Mouse (Mus musculus): ENCODE measurements around the gene Gm28051.
A peak's percentile ranks its signal among the peaks of the same experiment; 100 is the strongest.

The Gm28051 gene

DNA sequence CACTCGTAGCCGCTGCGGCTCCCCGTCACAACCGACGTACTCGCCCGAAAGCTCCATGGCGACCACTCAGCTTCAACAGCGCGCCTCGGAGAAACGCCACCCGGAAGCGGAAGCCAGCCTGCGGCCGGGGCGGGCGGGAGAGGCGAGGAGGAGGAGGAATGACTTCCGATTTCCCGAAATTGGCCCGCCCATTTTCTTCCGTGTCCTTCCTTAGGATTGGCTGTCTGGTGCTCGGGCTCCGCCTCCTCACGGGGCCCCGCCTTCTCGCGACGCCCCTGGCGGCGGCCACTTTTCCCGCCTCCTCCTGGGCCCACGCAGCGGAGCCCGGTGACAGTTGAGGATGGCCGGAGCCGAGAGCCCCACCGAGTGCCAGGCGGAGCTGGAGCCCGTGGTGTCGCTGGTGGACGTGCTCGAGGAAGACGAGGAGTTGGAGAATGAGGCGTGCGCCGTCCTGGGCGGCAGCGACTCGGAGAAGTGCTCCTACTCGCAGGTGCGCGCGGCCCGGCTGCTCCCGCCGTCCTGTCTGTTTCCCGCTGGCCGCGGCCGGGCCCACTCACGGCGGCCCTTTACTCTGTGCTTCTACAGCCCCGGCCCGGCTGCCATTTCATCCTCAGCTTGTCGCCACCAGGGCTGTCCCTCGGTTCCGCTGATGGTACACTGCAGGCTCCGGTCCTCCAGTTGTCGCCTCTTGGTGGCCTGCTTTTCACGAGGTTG lies at the start of gene Gm28051, which contains the start of the genes Gon7 and Ubr7:
Gene Gm28051, minus strand, starts transcription at position 77 of the 714 bp plus-strand sequence.
Gene Gon7, minus strand, starts transcription at position 115 of the 714 bp plus-strand sequence.
Gene Ubr7, plus strand, starts transcription at position 279 of the 714 bp plus-strand sequence.
- DNase-seq (ENCODE audit: inconsistent age in 2 of 2, low spot score in 1 of 2) = peak; percentile 97 to 99

DNA sequence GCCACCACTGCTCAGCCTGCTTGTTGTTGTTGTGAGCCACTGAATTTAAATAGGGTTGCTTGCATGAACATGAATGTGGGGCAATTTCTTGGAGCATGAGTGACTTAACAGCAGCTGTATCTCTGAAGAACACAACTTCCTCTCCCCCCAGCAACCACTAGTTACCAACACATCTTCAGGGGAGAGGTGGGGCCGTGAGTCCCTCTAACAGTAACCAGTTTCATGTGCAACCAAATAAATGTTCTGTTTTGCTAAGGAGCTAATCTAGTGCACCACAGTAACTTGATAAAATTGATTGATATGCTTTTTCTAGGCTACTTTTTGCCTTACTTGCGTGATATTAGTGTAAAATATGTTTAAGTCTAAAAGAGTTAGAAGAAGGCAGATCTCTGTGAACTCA lies 42.0 kb upstream of the Gm28051 start:
- DNase-seq (ENCODE audit: inconsistent age in 2 of 2, low spot score in 1 of 2) = no peak

DNA sequence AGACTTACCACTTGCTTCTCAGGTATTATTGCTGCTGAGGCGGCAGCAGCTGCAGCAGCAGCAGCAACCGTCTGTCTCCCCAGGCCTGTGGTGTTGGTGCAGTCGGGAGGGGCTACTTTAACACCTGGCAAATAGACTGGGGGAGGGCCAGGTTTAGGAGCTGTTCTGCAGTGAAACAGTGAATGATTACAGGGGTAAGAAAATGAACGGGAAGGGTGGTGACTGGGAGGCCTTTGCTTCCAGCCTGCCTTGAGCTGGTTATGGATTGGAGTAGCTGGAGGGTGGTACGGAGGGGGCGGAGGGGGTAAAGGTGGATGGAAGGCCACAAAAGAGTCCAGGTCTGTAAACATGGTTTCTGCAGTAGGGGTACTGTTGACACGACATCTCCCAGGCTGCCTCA lies 30.4 kb upstream of the Gm28051 start:
- DNase-seq (ENCODE audit: inconsistent age in 2 of 2, low spot score in 1 of 2) = no peak

DNA sequence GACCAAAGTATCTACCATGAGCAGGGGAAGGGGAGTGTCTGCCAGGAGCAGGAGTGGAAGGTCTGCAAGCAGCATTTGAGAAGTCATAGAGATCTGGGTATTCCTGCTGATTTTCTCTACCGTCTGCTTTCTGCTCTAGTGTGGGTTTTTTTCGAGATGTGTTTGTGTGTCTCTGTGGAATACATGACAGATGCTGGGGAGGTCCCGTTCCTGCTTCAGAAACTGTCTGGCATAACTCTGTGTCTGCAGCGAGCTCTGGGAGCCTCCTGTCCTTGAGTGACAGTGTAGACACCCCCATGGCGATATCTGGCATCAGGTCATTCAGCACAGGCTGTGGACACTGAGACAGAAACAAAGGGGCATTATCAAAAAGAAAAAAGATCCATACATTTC lies 28.0 kb upstream of the Gm28051 start:
- no peak for DNase-seq (ENCODE audit: inconsistent age in 2 of 2, low spot score in 1 of 2)

DNA sequence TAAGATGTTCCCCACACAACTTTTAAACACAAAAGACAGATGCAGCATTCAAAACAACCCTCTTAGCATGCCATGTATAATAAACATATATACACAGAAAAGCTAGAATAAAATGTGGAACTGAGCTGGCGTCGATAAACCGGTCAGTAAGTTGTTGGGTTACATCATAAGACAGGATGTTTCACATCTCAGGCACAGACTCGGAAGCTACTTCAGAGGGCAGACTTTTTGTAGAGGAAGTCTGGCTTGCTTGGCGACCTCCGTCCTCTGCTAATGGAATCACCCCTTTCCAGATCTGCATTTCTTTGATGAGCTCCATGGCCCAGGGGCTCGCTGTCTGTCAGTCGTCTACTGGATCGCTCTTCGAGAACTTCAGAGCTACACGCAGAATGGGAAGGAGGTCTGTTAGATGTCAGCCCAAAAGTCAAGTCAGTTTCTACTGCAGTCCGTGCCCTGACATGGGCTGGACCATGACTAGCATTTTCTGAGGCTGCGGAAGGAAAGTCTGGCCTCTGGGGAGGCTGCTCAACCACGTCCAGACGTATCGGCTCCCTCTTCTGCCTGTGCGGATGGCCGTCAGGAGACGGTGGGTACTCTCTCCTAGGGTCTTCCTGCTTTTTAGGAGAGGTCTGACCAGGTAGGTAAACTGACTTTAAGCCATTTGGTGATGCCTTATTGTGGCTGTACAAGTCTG lies 27.5 kb upstream of the Gm28051 start:
- no peak for DNase-seq (ENCODE audit: inconsistent age in 2 of 2, low spot score in 1 of 2)

DNA sequence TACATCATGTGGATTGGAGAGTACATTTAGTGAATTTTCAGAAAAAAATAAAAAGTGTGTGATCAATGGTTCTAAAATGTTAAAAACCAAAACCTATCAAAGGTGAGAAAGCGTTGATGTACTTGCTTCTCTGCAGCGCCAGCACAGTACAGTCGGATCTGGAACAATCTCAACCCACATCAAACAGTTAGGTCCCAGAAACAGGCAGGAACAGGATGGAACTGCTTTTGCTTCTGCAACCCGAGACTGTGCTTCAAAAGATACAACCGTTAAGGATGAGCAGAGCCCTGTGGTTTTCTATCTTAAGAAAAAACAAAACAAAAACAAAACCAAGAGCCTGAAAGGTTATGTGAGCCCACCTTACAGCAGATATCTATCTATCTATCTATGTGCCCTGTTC lies 25.3 kb upstream of the Gm28051 start:
- DNase-seq (ENCODE audit: inconsistent age in 2 of 2, low spot score in 1 of 2) = no peak

DNA sequence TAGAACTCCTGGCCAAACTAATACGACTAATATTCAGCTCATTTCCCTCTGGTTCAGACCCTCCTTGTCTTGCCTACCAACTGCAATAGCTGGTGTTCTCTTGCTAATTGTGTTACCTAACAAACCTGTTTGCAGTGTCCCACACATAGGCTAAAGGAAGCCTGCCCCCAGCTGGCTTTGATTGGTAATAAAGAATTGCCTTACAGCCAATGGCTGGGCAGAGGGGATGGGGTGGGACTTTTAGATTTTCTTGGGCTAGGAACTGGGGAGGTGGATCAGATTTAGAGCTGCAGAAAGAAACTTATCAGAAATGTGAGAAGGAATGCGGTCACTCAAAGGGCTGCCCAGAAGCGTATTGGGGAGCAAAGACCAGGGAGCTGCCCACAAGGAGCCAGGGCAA lies 21.9 kb upstream of the Gm28051 start:
- no peak for DNase-seq (ENCODE audit: inconsistent age in 2 of 2, low spot score in 1 of 2)

DNA sequence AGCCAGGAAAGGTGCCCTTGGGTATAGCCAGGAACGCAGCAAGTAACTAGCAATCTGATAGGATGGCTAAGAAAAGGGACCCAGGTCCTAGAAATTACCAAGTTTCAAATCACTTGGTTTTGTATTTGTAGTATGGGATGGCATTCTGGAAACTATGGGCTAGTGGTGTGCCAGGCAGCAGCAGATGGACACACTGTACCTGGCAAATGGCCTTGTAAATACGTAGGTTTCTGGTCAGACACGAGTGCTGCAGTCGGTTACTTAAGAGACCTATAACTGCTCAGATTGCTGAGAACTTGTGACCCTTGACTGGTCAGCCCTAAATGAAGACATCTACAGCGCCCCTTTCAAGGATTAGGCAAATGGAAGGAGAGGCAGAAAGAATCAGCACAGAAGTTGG lies 20.6 kb upstream of the Gm28051 start:
- no peak for DNase-seq (ENCODE audit: inconsistent age in 2 of 2, low spot score in 1 of 2)

DNA sequence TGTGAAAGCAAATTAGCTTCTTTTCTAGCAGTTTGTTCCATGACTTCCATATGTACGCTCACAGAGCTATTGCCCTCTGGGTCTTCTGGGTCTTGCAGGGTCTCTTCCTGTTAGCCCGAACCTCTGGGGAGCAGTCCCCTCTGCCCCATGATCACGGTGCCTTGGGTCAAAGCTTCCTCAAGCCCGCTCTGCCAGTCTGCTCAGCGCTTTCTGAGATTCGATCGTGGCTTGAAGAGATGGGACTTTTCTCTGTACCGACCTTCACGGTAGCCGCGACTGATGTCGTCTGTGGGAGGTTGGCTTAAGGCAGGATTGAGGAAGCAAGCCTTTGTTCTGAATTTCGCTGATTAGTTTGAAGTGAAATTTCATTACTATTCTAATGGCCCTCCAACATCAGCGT lies 18.5 kb upstream of the Gm28051 start:
- DNase-seq (ENCODE audit: inconsistent age in 2 of 2, low spot score in 1 of 2) = no peak

DNA sequence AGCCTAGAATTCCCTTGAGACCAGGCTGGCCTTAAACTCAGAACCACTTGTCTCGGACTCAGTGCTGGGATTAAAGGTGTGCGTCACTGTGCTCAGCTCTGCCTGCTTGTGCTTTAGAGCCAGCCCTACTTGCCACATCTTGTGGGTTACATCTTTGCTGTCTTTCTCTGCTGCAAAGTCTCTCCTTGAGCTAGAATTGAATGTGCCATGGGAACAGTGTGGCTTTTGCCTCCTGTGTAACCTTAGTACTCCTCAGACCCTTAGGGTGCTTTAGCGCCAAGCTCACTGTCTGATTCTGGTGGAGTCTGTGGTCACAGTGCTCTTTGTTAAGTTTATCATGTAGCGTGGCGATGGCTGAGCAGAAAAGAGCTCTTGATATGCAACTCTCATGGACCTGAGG lies 15.1 kb upstream of the Gm28051 start:
- DNase-seq (ENCODE audit: inconsistent age in 2 of 2, low spot score in 1 of 2) = no peak

DNA sequence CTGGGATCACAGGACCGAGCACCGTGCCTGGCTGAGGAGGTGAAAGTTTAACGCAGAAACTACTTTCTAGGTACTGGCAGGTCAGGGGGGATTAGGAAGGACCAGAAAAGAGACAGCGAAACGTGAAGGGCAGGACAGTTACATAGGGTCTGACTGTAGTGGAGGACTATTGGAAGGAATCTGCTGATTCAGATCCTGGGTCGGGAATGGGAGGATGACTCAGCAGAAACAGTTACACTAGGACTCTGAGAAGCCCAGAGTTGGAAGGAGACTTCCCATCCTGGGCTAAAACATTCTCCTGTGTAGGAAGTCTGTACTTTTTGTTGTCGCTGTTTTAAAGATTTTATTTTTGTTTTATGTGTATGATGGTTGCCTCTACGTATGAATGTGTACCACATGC lies 14.0 kb upstream of the Gm28051 start:
- no peak for DNase-seq (ENCODE audit: inconsistent age in 2 of 2, low spot score in 1 of 2)

DNA sequence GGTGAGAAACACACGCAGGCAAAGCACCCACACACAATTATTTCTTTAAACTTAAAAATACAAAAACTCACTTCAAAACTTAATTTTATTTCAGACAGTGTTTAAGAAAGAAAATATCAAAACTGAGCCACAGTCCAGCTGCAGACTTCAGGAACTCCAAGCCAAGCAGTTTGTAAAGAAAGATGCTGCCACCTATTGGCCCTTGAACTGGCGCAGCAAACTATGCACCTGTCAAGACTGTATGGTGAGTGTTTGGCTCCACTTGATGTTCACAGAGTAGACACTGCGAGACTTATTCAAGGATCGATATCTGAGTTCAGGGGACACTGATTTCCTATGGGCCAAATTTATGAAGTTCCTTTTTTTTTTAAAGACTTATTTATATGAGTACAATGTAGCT lies 11.4 kb upstream of the Gm28051 start:
- peak in 1 of 2 experiments; percentile 46 for DNase-seq (ENCODE audit: inconsistent age in 2 of 2, low spot score in 1 of 2)

DNA sequence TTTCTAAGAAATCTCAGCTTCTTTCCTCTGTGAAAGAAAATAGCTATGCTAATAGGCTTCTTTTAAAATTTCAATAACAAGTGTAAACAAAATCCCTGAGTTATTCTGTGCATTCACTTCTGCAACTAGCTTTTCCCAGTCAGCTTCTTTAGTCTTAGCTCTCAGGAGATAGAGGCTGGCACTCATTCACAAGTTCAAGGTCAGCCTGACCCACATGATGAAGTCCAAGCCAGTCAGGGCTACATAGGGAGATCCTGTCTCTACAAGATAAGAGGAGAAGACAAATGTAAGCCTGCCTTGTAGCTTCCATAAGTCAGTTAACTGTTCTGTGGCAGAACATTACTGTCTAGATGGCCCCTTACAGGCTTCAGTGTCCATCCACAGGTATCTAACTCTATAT lies 6.1 kb upstream of the Gm28051 start:
- peak; percentile 69 to 85 for DNase-seq (ENCODE audit: inconsistent age in 2 of 2, low spot score in 1 of 2)

DNA sequence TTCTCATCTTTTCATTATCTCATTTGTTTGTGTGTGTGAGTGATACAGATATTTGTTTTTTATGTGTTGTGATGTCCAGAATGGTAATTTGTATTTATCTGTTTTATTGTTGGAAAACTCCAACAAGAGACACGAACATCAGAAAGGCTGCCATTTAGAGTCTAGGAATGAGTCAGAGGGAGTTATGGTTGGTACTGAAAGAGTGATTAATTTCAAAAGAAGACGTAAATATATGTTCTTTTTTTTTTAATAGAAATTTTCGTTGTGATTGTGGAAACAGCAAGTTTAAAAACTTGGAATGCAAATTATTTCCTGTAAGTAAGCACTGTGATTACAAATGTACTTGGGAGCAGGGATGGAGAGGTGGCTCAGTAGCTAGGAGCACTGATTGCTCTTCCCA lies 4.1 kb upstream of the Gm28051 start:
- no peak for DNase-seq (ENCODE audit: inconsistent age in 2 of 2, low spot score in 1 of 2)

DNA sequence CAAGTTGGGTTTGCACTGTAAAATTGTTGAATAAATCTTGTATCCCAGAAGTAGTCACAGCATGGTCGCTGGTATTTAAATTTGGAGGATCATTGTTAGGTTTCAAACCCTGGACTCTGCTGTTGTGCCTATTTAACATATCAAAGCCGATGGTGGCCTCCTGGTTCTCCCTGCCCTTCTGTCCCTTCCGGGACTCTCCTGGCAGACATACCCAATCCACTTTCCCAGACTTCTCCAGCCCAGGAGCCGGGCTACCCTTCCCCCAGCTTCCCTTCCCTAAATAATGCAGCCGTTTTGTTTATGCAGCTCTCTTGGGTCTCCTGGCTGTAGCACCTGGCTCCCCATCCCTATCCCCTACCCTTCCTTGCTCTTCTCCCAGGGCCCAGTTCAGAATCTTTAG lies 1.4 kb upstream of the Gm28051 start:
- peak; percentile 32 to 68 for DNase-seq (ENCODE audit: inconsistent age in 2 of 2, low spot score in 1 of 2)

DNA sequence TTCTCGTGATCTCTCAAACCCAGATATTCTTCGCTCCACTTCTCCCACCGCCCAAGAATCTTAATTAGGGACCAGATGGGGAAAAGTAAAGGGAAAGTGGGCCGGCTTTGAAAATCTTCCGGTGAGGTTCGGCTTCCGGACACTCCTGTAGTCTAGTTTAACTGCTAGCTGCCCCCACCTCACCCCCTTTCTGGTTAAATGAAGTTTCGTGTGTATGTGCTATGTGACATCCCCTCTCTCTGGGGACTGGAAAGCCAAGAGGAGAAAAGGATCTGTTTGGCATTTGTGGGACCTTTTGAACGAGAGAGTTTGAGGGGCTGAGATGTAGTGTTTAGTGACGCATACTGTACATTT lies 815 bp upstream of the Gm28051 start, which contains the start of gene Gm20604:
Gene Gm20604, minus strand, starts transcription at position 270 of the 354 bp plus-strand sequence.
- no peak for DNase-seq (ENCODE audit: inconsistent age in 2 of 2, low spot score in 1 of 2)

DNA sequence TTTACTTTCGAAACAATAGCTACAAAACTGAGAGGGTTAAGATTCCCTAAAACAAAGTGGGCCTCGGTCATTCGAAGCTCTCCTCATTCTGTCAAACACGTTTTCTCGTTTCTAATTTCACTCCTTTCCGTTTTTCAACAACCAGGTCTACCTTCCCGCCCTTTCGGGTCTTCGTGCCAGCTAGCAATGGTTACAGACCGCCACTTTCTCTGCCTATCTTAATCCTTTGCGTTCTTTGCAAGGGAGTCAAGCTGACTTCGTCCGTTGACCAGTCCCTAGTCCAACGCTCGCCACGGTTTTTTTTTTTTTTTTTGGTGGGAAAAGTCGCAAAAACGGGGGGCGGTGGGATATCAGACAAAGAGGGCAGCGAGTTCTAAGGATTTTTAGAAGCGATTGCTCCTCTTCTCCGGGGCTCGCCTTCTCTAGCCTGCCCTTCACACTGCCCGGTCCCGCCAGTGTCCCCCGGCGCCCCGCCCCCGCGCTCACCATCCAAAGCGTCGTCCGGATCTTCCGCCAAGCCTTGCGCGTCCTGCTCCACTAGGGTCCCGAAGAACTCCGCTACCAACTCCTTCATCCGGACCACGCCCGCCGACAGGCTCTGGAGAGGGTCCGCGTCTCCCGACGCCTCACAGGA lies 393 bp downstream of the Gm28051 start:
- DNase-seq (ENCODE audit: inconsistent age in 2 of 2, low spot score in 1 of 2) = no peak

DNA sequence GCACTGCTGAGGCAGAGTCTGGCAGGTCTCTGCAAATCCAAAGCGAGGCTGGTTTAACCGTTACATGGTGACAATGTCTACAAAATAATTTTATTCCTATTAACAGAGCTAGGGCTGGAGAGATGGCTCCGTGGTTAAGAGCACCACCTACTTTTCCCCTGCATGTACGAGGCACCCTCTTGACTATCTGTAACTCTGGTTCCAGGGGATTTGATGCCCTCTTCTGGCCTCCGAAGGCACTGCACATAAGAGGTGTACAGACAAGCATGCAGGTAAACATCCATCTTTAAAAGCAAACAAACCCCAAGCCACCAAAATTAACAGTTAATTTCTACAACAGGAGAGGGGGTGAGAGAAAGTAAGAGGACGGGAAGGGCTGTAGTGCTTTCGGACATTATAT lies 1.3 kb downstream of the Gm28051 start:
- peak; percentile 34 to 60 for DNase-seq (ENCODE audit: inconsistent age in 2 of 2, low spot score in 1 of 2)

DNA sequence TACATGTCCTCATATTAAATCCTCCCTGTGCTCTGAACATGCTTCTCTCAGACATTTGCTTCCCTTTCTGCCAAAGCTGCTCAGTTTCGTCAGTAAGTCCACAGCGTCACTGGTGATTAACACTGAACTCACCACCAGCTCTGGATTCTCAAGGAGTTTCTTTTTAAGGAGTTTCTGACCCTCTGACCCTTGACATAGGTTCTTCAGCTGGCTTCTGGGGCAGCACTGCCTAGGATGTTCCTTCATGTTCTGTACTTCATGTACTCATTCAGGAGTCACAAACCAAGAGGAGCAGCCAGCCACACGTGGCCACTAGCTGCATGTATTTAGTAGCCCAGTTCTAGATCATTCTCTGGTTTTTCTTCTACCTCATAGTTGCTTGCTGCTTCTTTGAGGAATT lies 9.3 kb downstream of the Gm28051 start:
- no peak for DNase-seq (ENCODE audit: inconsistent age in 2 of 2, low spot score in 1 of 2)

DNA sequence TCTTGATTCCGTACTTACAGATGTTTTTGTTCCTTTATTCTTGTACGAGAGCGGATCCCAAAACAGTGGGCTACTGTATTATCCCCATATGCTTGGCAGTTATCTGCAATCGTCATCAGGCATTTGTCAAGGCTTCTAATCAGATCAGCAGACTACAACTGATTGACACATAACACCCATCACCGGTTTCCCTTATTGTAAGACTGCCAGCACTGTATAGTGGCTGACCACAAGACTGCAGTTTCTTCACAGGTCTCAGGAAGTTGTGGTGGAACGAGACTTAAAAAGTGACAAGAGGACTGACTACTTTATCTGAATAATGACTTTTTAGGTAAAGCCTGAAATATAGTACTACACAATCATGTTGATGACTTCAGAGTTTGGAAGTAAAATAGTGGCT lies 12.7 kb downstream of the Gm28051 start:
- DNase-seq (ENCODE audit: inconsistent age in 2 of 2, low spot score in 1 of 2) = no peak

DNA sequence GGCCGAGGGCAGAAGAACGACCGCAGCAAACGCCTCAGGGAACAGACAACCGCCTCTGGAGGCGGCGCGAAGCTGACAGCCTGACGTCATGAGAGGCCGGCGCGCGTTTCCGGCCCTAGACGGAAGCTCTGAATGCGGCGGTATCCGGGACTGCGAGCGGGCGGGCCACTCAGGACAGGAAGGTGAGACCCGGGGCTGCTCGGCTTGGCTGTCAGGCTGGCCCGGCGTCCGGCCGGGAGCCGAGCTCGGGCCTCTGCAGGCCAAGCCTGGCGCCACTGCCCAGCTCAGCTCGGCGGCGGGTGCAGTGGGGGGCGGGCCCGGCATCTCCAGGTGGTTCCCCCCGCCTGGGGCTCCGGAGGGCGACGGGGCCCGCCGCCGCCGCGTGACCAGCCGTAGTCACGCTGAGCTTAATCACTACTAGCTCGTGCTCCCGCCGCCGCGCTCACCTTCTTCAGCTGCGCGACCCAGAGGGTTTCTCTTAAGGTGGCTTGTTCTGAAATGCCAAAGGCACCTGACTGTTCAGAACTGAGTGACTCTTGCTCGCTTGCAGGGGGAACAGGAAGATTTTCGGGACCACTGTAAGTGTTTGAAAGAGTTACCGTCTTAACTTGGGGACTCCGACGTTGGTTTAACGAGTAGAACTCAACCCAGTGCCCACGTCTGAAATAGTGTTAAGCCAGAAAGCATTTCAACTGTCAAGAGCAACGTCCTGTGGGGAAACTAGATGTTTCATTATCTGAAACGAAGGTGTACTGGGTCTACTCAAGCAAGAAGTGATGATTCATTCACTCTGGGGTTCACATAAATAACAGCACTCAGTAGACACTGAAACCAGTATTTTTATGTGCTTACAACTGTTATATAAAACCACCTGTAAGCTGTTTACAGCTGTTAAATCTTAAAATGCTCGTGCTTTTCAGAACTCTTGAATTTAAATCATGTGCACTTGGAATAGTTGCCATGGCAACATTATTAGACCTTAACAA lies 13.7 kb downstream of the Gm28051 start, which contains the start of the genes Moap1 and Tmem251:
Gene Moap1, minus strand, starts transcription at position 73 of the 986 bp plus-strand sequence.
Gene Tmem251, plus strand, starts transcription at position 174 of the 986 bp plus-strand sequence.
- DNase-seq (ENCODE audit: inconsistent age in 2 of 2, low spot score in 1 of 2) = peak; percentile 94 to 97

All from adrenal gland, adult (tissue).